Comparison of ENCODE assay signal across 9 mouse cellular contexts in the genomic region with DNA sequence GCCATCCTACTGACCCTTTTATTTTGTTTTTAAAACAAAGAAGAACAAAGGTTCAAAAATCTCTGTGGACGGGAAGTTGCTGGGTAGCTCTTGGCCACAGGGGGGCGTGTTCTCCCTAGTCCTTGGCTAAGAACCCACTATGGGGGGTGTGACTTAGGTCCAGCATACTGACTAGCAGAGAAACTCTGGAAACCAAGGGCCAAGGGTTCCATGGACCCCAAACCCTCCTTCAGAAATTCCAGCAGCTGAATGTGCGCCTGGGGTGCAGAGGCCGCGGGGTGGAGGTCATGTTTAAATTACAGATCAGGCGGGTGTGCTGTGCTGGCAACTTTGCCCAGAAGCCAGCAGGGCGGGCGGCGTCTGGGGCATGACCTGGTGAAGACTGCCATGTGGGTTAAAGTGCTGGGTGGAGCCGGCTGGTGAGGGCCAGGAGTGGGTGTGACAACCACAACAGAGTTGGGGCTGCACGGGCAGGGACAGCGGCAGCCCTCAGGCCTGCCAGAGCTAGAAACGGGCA. TPM values are rescaled to one million over a fixed set of nuclear protein-coding genes. Genes with fewer than 3 reads are reported as not detected.
A peak's percentile ranks its signal among the peaks of the same experiment; 100 is the strongest.
DNase-seq lines count a peak whose midpoint lies in the region; ATAC-seq and TF ChIP-seq lines count a peak whose summit lies in the region.
"Had no signal": no experiment of that assay in that cellular context is flagged by ENCODE, and none has a peak within 500 bp of the region (broad histone marks: within the 10 kb centered on the region; RNA-seq: fewer than 3 reads in every experiment).

No protein-coding gene starts in this region.

- peak; percentile 41; the same call in 1 of the 2 replicates for ATAC-seq in hindbrain, postnatal 0 days
- peak; percentile 88 for ATAC-seq in liver, embryonic 14.5 days (ENCODE audit: insufficient read depth)

- no peaks in the 10 kb centered on the region for H3K27me3 ChIP-seq in hindbrain, postnatal 0 days (ENCODE audit: insufficient read depth, low read length)
- H3K27me3 ChIP-seq in liver, embryonic 14.5 days (ENCODE audit: control insufficient read depth, insufficient read depth, low read length): no peaks in the 10 kb centered on the region
- H3K27me3 ChIP-seq: neural tube, embryonic 13.5 days had no signal

- peak; percentile 43 for DNase-seq in layer of hippocampus, adult 11-12 months (ENCODE audit: low spot score)
- DNase-seq in layer of hippocampus, adult 8-10 months (ENCODE audit: low spot score in 2 of 2): no peak
- DNase-seq in ES-E14 (ENCODE audit: low read depth, low spot score): peak; percentile 69
- peak; percentile 68 for DNase-seq in c-Kit-negative CD71-positive TER-119-positive erythroid progenitor cells, embryonic 14.5 days (ENCODE audit: low read depth, low spot score)
- DNase-seq in hindbrain, postnatal 0 days (ENCODE audit: low spot score): peak; percentile 76
- DNase-seq in liver, embryonic 14.5 days (ENCODE audit: low read depth in 3 of 3, low spot score in 3 of 3): peak in 1 of 3 experiments; percentile 49
- DNase-seq in spleen, adult 12 weeks (ENCODE audit: low spot score): peak; percentile 75
- no peak for DNase-seq in frontal cortex, postnatal 36 days (ENCODE audit: low spot score in 2 of 2)

- H3K9me3 ChIP-seq in ES-E14 (ENCODE audit: control insufficient read depth, insufficient read depth, low read depth, low read length): no peaks in the 10 kb centered on the region
- no peaks in the 10 kb centered on the region for H3K9me3 ChIP-seq in hindbrain, postnatal 0 days (ENCODE audit: low read length)
- no peaks in the 10 kb centered on the region; the same call in 1 of the 2 replicates for H3K9me3 ChIP-seq in liver, embryonic 14.5 days (ENCODE audit: control insufficient read depth, low read length)
- H3K9me3 ChIP-seq: neural tube, embryonic 13.5 days had no signal

- TF ChIP-seq EP300 in liver, embryonic 14.5 days (IDR thresholded peaks at IDR 0.05; ENCODE audit: low read depth): peak; percentile 6; the same call in 1 of the 2 replicates

- in situ Hi-C loops in ES-E14 (cut with MboI; ENCODE audit: low sequenced_read_pairs in 2 of 2, unreplicated experiment in 2 of 2): no loop called here

- H3K36me3 ChIP-seq in ES-E14 (ENCODE audit: control insufficient read depth, insufficient read depth, low read length, poor library complexity, severe bottlenecking): no peaks in the 10 kb centered on the region
- H3K36me3 ChIP-seq in hindbrain, postnatal 0 days (ENCODE audit: insufficient read depth, low read length): no peaks in the 10 kb centered on the region
- H3K36me3 ChIP-seq in liver, embryonic 14.5 days (replicated peaks; ENCODE audit: control insufficient read depth, insufficient read depth, low read depth): no peaks in the 10 kb centered on the region
- H3K36me3 ChIP-seq: neural tube, embryonic 13.5 days had no signal

- peak overlapping the region in 1 of 2 experiments; percentile 31; a peak in 1 of 4 replicates for H3K4me3 ChIP-seq in ES-E14 (ENCODE audit: insufficient read depth in 1 of 2, low read depth in 1 of 2, low read length in 2 of 2, poor library complexity in 1 of 2, severe bottlenecking in 1 of 2)
- H3K4me3 ChIP-seq in hindbrain, postnatal 0 days (ENCODE audit: low read length): no peak overlapping the region
- no peak overlapping the region for H3K4me3 ChIP-seq in liver, embryonic 14.5 days (ENCODE audit: insufficient read depth in 1 of 2, low read depth in 2 of 2, low read length in 2 of 2)
- H3K4me3 ChIP-seq: neural tube, embryonic 13.5 days had no signal

- peak; percentile 69 for TF ChIP-seq CTCF in hindbrain, postnatal 0 days (IDR thresholded peaks at IDR 0.05; ENCODE audit: low read depth)
- TF ChIP-seq CTCF in liver, embryonic 14.5 days (IDR thresholded peaks at IDR 0.05; ENCODE audit: low read depth): peak; percentile 77

- H3K9ac ChIP-seq in ES-E14 (ENCODE audit: insufficient read depth, low read depth, low read length, poor library complexity, severe bottlenecking): peak overlapping the region; percentile 39; the same call in 1 of the 2 replicates
- H3K9ac ChIP-seq in hindbrain, postnatal 0 days (replicated peaks; ENCODE audit: low read length): no peak overlapping the region
- peak overlapping the region; percentile 43; the same call in 1 of the 2 replicates for H3K9ac ChIP-seq in liver, embryonic 14.5 days (replicated peaks)
- H3K9ac ChIP-seq: neural tube, embryonic 13.5 days had no signal

- H3K4me1 ChIP-seq in ES-E14 (ENCODE audit: control insufficient read depth in 2 of 2, insufficient read depth in 2 of 2, low read length in 2 of 2, poor library complexity in 1 of 2): peaks cover 0 to 12% of the 10 kb centered on the region in 2 experiments; a peak in 2 of 4 replicates
- 0 out of 2 replicates have a peak, but pooled peaks cover 7% of the 10 kb centered on the region for H3K4me1 ChIP-seq in hindbrain, postnatal 0 days (ENCODE audit: insufficient read depth, low read length)
- peaks cover 10 to 17% of the 10 kb centered on the region in 2 experiments for H3K4me1 ChIP-seq in liver, embryonic 14.5 days (replicated peaks; ENCODE audit: control insufficient read depth in 2 of 2, insufficient read depth in 2 of 2, low read length in 1 of 2)

- no peak overlapping the region for H3K27ac ChIP-seq in ES-E14 (ENCODE audit: insufficient read depth, low read depth, low read length, poor library complexity, severe bottlenecking)
- no peak overlapping the region for H3K27ac ChIP-seq in hindbrain, postnatal 0 days
- H3K27ac ChIP-seq in liver, embryonic 14.5 days: peak overlapping the region; percentile 31
- H3K27ac ChIP-seq: neural tube, embryonic 13.5 days had no signal

- WGBS in hindbrain, postnatal 0 days: 42% methylated on average over 13 of the region's 13 CpGs
- 38% methylated on average over 13 of the region's 13 CpGs for WGBS in liver, embryonic 14.5 days (ENCODE audit: insufficient replicate concordance)

- no peak overlapping the region for H3K4me2 ChIP-seq in hindbrain, postnatal 0 days (ENCODE audit: low read depth, low read length)
- peak overlapping the region; percentile 48 for H3K4me2 ChIP-seq in liver, embryonic 14.5 days (ENCODE audit: low read depth)
- H3K4me2 ChIP-seq: neural tube, embryonic 13.5 days had no signal

TF ChIP-seq in ES-E14, 5 proteins besides CTCF, POLR2A, EP300 and RAD21:
- TF ChIP-seq ZC3H11A (IDR thresholded peaks at IDR 0.05; ENCODE audit: borderline replicate concordance, low read depth, low read length): peak; percentile 82
- TF ChIP-seq CHD2 (IDR thresholded peaks at IDR 0.05; ENCODE audit: low read depth, low read length): no peak
- no peak for TF ChIP-seq ZNF384 (IDR thresholded peaks at IDR 0.05; ENCODE audit: low read depth, low read length)
- TF ChIP-seq MAFK (IDR thresholded peaks at IDR 0.05; ENCODE audit: insufficient read depth, low read depth, low read length): no peak

RNA-seq across cellular contexts. Expression of a gene that starts 29.9 kb away (rescaled TPM):
- 10 to 100 TPM; 22.0 to 27.7 (median 25.9) TPM for total RNA-seq in layer of hippocampus, adult 8-10 months (2022)
- 50.1 and 106 TPM in 2 replicates for total RNA-seq in ES-E14 (2012; rRNA removed)
- 47.5 and 49.5 TPM in 2 replicates for total RNA-seq in hindbrain, postnatal 0 days (2014; rRNA removed)
- 26.6 and 28.1 TPM in 2 replicates for polyA plus RNA-seq in hindbrain, postnatal 0 days (2015; fragmentation: Nextera tagmentation; extraction: Ambion mirVana)
- 6.1 and 6.4 TPM in 2 replicates for polyA plus RNA-seq in liver, embryonic 14.5 days (2012; rRNA removed)
- polyA plus RNA-seq in liver, embryonic 14.5 days (2014; fragmentation: Nextera tagmentation; extraction: Ambion mirVana): 8.5 and 9.9 TPM in 2 replicates

RNA-seq across cellular contexts. Expression of a gene that starts 41.6 kb away (rescaled TPM):
- total RNA-seq in layer of hippocampus, adult 8-10 months (2022): 10 to 100 TPM; 67.5 to 83.7 (median 75.9) TPM
- total RNA-seq in ES-E14 (2012; rRNA removed): 108 and 146 TPM in 2 replicates
- 126 and 161 TPM in 2 replicates for total RNA-seq in hindbrain, postnatal 0 days (2014; rRNA removed)
- polyA plus RNA-seq in hindbrain, postnatal 0 days (2015; fragmentation: Nextera tagmentation; extraction: Ambion mirVana): 152 and 158 TPM in 2 replicates
- 83.7 and 88.2 TPM in 2 replicates for polyA plus RNA-seq in liver, embryonic 14.5 days (2012; rRNA removed)
- polyA plus RNA-seq in liver, embryonic 14.5 days (2014; fragmentation: Nextera tagmentation; extraction: Ambion mirVana): 128 and 132 TPM in 2 replicates

Comparison
In these comparisons a context has a peak if more than half of its experiments do, and no peak if none do; other contexts are left out.
1. DNase-seq: peak in layer of hippocampus, adult 11-12 months (single experiment), ES-E14 (single experiment), c-Kit-negative CD71-positive TER-119-positive erythroid progenitor cells, embryonic 14.5 days (single experiment), hindbrain, postnatal 0 days (single experiment) and spleen, adult 12 weeks (single experiment); none in layer of hippocampus, adult 8-10 months (0 of 2) and frontal cortex, postnatal 36 days (0 of 2).